Mouse (Mus musculus) spleen, adult 18-20 months (tissue): ENCODE data around the gene Htr1d.

ENCODE experiments used
- DNase-seq, 2 experiments: peaks; one replicate each; pipeline ENCODE4 v3.0.0; 2022; ENCODE audit warnings: mixed read lengths in 2 of 2

The Htr1d gene

GRCm38 (mm10) chr4:136452792-136453191 is 29.5 kb downstream of the Htr1d start:
- no peak for DNase-seq

DNA sequence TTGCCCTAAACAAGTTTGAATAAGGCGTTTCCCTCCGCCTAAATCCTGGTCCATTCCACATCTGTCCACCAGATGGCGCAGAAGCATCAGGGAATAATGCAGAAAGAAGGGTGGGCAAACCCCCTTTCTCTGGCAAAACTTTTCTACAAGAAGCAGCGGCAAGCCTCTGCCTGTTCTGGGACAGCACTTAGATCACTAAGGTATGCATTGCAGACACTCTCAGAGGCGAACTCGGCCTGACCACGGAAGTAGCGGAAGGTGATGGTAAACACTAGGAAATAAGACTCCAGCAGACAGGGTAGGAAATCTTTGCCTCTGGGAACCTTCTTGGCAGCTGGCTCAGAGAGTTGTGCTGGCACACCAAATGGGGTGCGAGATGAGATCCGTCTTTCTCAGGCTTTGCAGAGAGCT is 31.5 kb downstream of the Htr1d start:
- DNase-seq, result peak in 1 of 2 experiments; percentile 60

- no peak for DNase-seq
Measured at GRCm38 (mm10) chr4:136456516-136457218, 33.3 kb downstream of the Htr1d start.

DNA sequence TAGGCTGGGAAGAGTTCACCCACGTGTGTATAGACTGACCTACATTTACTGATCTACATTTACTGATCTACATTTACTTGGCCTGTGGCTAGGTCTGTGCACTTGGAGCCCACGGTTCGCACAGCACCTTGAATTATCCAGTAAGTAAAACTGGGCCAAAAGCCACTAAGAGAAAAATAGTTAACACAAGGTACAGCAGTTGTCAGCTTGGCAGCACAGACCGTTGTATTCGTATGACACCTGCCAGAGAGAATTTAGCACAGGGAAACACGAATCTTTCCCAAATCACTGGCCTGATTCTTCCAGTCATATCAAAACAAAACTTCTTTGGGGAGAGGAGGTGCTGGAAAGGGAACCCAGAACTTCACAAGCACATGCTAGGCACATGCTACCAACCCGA is 35.0 kb downstream of the Htr1d start:
- no peak for DNase-seq

- DNase-seq, result no peak
Measured at GRCm38 (mm10) chr4:136459210-136459609, 35.9 kb downstream of the Htr1d start.

DNA sequence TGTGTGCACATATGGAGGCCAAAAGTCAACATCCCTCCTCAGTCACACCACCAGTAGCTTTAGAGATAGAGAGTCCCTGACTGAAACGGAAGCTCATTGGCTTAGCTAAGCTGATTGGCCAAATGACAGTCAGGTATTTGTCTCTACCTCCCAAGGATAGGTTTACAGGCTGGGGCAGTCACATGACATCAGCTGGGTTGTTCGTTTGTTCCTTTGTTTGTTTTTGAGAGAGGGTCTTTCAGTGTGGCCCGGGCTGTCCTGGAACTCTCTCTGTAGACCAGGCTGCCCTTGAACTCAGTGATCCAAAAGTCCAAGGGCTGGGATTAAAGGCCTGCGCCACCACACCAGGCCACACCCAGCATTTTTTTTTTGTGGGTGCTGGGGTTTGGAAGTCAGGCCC is 37.9 kb downstream of the Htr1d start:
- no peak for DNase-seq

DNA sequence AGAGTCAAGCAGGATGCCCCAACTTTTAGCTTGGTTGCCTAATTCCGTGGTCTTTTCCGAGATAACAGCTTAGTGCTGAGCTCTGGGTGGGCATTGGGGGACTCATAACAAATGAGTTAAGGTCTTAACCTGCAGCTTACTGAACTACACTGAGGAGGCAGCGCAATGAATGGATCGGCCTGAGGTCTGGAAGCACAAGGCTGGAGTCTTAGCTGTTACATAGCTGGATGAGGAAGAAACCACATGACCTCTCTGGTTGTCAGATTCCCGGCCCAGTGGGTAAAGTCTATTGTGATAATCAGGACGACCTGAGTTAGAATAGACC is 38.4 kb downstream of the Htr1d start:
- no peak for DNase-seq

DNA sequence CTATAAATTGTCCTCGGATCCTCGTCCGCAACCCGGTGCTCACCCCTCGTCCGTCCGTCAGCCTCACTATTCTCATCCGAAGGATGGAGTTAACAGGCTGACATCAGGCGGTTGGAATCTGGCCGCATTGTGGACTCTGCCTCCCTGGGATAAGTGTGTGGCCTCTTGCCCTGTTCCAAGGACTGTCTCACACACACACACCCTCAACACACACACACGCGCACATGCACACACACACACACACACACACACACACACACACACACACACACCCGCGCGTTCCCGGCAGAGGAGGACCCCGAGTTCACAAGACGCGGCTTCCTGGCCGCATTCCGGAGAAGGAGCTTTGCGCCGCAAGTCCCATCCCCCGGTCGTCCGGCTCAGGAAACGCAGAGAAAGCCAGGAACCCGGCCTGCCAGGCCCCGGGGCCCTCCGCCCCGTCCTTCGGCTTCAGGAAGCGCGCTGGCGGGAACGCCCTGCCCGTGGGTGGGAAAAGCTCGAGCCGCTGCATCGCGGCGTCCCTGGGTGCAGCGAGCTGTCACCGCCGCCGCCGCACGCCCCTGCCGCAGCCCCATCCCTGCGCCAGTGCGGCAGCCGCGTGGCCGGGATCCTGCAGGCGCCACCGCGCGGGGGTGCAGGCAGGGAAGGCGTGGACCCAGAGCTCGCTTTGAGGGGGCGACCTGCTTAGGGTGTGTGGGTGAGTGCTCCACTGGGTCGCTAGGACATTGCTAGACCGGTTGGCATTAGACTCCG is 38.9 kb downstream of the Htr1d start, which contains the start of gene 6030445D17Rik:
Gene 6030445D17Rik (plus strand): TSS at position 165 of the 753 bp plus-strand sequence.
- peak; percentile 32 to 39 for DNase-seq

- no peak for DNase-seq
Measured at GRCm38 (mm10) chr4:136462839-136463178, 39.5 kb downstream of the Htr1d start.

DNA sequence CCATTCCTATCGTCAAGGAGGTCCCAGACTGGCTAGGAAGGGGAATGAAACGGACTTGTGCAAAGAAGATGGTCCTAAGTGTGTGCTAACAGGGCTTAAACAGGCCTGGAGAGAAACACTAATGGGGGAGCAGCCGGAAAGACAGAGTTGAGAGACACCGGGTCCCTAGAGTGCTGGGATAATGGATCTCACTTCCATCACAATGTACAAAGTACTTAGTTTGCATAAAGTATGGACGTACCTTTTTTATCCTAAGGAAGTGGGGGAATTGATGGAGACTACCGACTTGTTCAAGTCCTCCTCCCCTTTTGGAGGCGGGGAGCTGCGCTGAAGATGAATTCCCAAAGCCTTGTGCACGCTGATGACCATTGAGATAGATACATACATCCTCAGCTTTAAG is 40.1 kb downstream of the Htr1d start:
- no peak for DNase-seq

DNA sequence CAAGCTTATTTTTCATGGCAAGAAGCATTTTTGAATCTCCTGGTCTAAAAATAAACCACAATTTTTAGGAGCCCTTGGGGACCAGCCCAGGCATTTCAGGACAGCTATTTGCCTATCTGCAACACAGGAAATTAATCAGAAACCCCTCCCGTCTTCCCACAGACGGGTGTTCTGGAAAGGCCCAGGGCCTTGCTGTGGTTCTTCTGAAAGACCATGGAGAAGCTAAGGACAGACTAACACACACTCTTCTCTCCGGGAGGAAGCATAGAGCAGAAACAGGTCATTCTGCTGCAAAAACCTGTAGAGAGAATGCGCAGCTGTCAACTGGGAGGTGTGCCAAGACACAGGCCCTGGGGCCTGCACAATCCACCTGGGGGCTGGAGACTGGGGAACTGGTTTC is 42.9 kb downstream of the Htr1d start:
- no peak for DNase-seq

DNA sequence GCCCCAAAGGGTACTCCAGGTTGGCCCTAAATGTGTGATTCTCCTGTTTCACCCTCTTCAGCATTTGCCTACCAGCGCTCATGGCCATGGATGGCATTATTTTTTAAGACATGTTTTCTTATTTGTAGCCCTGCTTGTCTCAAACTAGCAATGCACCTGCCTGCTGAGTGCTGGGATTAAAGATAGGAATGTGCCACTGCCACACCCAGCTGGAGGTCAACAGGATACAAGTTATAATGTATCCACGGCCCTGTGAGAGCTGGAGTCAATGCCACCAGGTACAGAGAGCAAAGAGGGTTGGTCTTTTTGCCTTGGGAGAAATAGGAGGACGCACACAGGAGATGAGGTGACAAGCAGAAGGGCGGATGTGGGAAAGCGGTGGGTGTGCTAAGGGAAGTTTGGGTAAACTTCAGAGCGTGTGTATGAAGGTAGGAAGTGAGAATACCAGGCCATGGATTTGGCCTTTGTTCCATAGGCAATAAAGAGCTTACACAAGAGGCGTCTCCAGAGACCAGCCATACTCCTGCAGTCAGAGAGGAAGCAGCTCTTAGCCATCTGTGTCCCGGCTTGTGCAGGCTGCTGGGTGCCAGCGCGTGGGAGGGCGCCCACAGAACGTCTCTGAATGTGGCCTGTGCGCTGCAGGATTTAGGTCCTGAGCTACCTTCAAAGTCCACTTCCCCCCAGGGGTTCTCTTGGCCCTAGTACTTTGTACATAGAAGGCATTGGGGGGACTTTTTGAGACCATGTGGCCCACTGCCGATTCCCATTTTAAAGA is 45.4 kb downstream of the Htr1d start:
- no peak for DNase-seq

DNA sequence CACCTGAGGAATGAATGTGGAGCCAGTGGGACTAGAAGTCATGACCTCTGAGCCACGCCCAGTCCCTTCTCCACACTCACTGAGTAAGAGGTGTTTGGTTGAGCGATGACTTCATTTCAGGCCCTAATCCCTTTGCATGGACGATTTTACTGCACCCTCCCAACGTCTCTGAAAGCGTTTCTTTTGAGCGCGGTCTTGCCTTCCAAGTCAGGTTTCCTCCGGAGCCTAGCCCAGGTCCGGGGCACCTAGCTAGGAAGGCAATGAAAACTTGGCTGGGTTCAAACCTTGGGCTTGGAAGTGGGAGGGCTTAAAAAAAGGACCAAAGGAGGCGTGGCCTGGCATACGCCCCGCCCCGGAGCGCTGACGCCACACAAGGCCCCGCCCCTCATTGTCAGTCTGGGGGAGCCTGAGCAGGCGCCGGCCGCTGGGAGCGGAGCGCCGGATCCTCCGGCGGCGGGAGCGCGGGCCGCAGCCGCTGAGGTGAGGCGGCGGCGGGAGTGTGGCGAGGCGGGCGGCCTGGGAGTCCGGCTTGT is 46.1 kb downstream of the Htr1d start, which contains the start of gene Luzp1:
Gene Luzp1 (plus strand): TSS at position 391 of the 533 bp plus-strand sequence.
- peak; percentile 82 to 92 for DNase-seq

- no peak for DNase-seq
Measured at GRCm38 (mm10) chr4:136469941-136470346, 46.6 kb downstream of the Htr1d start.

DNA sequence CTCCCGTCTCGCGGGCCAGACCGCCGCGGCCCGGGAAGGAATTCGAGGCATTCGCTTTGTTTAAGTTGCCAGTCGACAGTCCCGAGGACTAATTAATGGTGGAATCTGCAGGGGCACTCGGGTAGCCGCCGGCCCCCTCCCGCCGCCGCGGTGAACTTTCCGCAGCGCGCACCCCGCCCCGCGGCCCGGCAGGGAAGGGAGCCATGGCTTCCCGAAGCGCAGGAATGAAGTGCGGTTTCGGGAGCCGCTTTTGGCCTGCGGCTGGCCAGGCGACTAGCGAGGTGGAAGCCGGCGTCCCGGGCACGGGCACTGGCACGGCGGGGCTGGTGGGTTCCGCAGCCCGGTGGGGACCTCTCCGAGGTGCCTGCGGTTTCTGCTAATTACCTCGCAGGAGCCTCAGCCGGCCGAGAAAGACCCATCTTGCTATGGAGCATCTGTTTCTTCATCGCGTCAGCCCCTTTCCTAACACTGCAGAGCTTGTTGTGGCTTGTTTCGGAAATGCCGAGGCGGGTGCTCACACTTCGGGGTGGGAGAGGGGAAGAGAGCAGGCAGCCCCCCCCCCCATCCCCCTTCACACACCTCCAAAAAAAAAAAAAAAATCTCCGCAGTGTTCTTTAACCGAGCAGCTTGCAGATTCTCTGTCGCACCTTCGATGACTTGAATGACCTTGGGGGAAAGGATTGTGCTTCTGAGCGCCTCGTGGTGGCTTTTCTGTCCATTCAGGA is 47.2 kb downstream of the Htr1d start:
- DNase-seq, result peak in 1 of 2 experiments; percentile 29

DNA sequence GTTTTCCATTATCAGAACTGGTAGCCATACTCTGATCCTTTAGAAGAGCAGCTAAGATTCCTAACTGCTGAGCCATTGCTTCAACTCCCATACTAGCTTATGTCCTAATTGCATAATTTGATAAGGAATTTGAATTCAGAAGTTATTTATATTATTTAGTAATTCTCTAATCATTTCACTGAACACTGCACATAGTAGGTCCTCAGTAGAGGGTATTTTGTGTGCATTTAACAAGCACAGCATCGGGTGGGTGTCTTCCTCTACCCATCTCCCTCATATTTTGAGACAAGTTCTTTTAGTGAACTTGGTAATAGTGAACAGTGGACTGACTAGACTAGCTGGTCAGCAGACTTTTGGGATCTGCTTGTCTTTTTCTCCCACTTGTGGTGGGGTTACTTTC is 53.4 kb downstream of the Htr1d start:
- DNase-seq, result no peak

DNA sequence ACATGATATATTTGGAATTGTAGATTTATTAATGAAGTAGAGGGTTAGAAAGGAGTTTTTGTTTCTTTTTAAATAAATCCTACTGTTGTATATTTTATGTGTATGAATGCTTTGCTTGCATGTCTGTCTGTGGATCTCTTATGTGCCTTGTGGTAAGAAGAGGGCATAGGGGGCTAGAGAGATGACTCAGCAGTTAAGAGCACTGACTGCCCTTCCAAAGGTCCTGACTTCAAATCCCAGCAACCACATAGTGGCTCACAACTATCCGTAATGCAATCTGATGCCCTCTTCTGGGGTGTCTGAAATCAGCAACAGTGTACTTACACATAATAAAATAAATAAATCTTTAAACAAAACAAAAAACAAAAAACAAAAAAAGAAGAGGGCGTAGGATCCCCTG is 63.2 kb downstream of the Htr1d start:
- DNase-seq, result no peak
